Mouse (Mus musculus): ENCODE results near the gene Auts2. TPM values are rescaled to one million over a fixed set of nuclear protein-coding genes. Genes with fewer than 3 reads are reported as not detected.

Gene Auts2
- total RNA-seq, 2 experiments from 2014 or later, result 117 to 146 TPM

- no peak for DNase-seq (ENCODE audit: extremely low spot score in 1 of 2, low spot score in 2 of 2)
- no peak for TF ChIP-seq CTCF (IDR thresholded peaks at IDR 0.05)
- Histone ChIP-seq H3K4me3 (no peak overlapping the region), H3K27ac (no peak overlapping the region)
- intact Hi-C loops (cut with DNase I), result no loop called here
Observed at GRCm38 (mm10) chr5:131654206-131654605, 888.9 kb downstream of the Auts2 start.

- no peak overlapping the region for H3K27ac ChIP-seq
Observed at GRCm38 (mm10) chr5:131650381-131650891, 892.7 kb downstream of the Auts2 start.

GRCm38 (mm10) chr5:131647683-131648119 lies 895.4 kb downstream of the Auts2 start:
- intact Hi-C loops (cut with DNase I), result no loop called here
- DNase-seq (ENCODE audit: extremely low spot score in 1 of 2, low spot score in 2 of 2), result no peak
- Histone ChIP-seq H3K4me3 (no peak overlapping the region), H3K27ac (no peak overlapping the region)
- no peak for TF ChIP-seq CTCF (IDR thresholded peaks at IDR 0.05)

More at GRCm38 (mm10) chr5:131650381-131650891, 892.7 kb downstream of the Auts2 start:
- TF ChIP-seq CTCF (IDR thresholded peaks at IDR 0.05), result no peak
- DNase-seq (ENCODE audit: extremely low spot score in 1 of 2, low spot score in 2 of 2), result no peak
- H3K4me3 ChIP-seq, result no peak overlapping the region
- intact Hi-C loops (cut with DNase I), result no loop called here

- no peak overlapping the region for H3K27ac ChIP-seq
- H3K4me3 ChIP-seq, result no peak overlapping the region
- no peak for DNase-seq (ENCODE audit: extremely low spot score in 1 of 2, low spot score in 2 of 2)
- intact Hi-C loops (cut with DNase I), result no loop called here
- TF ChIP-seq CTCF (IDR thresholded peaks at IDR 0.05), result no peak
Observed at GRCm38 (mm10) chr5:131647104-131647682, 896.0 kb downstream of the Auts2 start.

- no peak overlapping the region for H3K27ac ChIP-seq
- TF ChIP-seq CTCF (IDR thresholded peaks at IDR 0.05), result no peak
- H3K4me3 ChIP-seq, result no peak overlapping the region
- DNase-seq (ENCODE audit: extremely low spot score in 1 of 2, low spot score in 2 of 2), result no peak
- intact Hi-C loops (cut with DNase I), result no loop called here
Observed at GRCm38 (mm10) chr5:131646192-131646775, 896.9 kb downstream of the Auts2 start.

GRCm38 (mm10) chr5:131645341-131646191 lies 897.6 kb downstream of the Auts2 start:
- Histone ChIP-seq H3K27ac (peak overlapping the region; percentile 3; the same call in 1 of the 2 replicates), H3K4me3 (no peak overlapping the region)
- intact Hi-C loops (cut with DNase I), result no loop called here
- TF ChIP-seq CTCF (IDR thresholded peaks at IDR 0.05), result no peak
- DNase-seq (ENCODE audit: extremely low spot score in 1 of 2, low spot score in 2 of 2), result no peak

- no peak overlapping the region for H3K27ac ChIP-seq
- no peak for DNase-seq (ENCODE audit: extremely low spot score in 1 of 2, low spot score in 2 of 2)
- intact Hi-C loops (cut with DNase I), result loop anchor here (5.0 kb wide), 2 partner anchors 107 to 168 kb away; no protein-coding TSS in a partner anchor
Observed at GRCm38 (mm10) chr5:131644331-131644730, 898.8 kb downstream of the Auts2 start.

GRCm38 (mm10) chr5:131643176-131644174 lies 899.7 kb downstream of the Auts2 start:
- Histone ChIP-seq H3K4me3 (no peak overlapping the region), H3K27ac (peak overlapping the region; percentile 8)
- intact Hi-C loops (cut with DNase I), result loop anchor here (5.0 kb wide), 2 partner anchors 106 to 169 kb away; no protein-coding TSS in a partner anchor
- TF ChIP-seq CTCF (IDR thresholded peaks at IDR 0.05), result no peak
- DNase-seq (ENCODE audit: extremely low spot score in 1 of 2, low spot score in 2 of 2), result peak; percentile 47 to 58

More at GRCm38 (mm10) chr5:131644331-131644730, 898.8 kb downstream of the Auts2 start:
- no peak overlapping the region for H3K4me3 ChIP-seq
- TF ChIP-seq CTCF (IDR thresholded peaks at IDR 0.05), result no peak

- DNase-seq (ENCODE audit: extremely low spot score in 1 of 2, low spot score in 2 of 2), result no peak
- intact Hi-C loops (cut with DNase I), result loop anchor here (5.0 kb wide), 2 partner anchors 105 to 170 kb away; no protein-coding TSS in a partner anchor
- TF ChIP-seq CTCF (IDR thresholded peaks at IDR 0.05), result no peak
- Histone ChIP-seq H3K27ac (peak overlapping the region; percentile 8), H3K4me3 (no peak overlapping the region)
Observed at GRCm38 (mm10) chr5:131642752-131643151, 900.4 kb downstream of the Auts2 start.

- intact Hi-C loops (cut with DNase I), result no loop called here
Observed at GRCm38 (mm10) chr5:131636431-131636830, 906.7 kb downstream of the Auts2 start.

GRCm38 (mm10) chr5:131634731-131635130 lies 908.4 kb downstream of the Auts2 start:
- DNase-seq (ENCODE audit: extremely low spot score in 1 of 2, low spot score in 2 of 2), result no peak
- intact Hi-C loops (cut with DNase I), result no loop called here
- Histone ChIP-seq H3K27ac (no peak overlapping the region), H3K4me3 (no peak overlapping the region)
- TF ChIP-seq CTCF (IDR thresholded peaks at IDR 0.05), result no peak

More at GRCm38 (mm10) chr5:131636431-131636830, 906.7 kb downstream of the Auts2 start:
- H3K27ac ChIP-seq, result no peak overlapping the region
- TF ChIP-seq CTCF (IDR thresholded peaks at IDR 0.05), result no peak
- DNase-seq (ENCODE audit: extremely low spot score in 1 of 2, low spot score in 2 of 2), result no peak
- no peak overlapping the region for H3K4me3 ChIP-seq

Measured in left cerebral cortex, adult 2 months (tissue).